Mouse (Mus musculus) gastrocnemius, postnatal 14 days (tissue): ENCODE results near the gene Atp13a3. TPM values are rescaled to one million over a fixed set of nuclear protein-coding genes. Genes with fewer than 3 reads are reported as not detected.

Experiments
- DNase-seq: peaks from one replicate; pipeline ENCODE4 v3.0.0; 2021; ENCODE audit warnings: mixed read lengths
- intact Hi-C: fragments of 180-260 bp; cut with DNase I; formaldehyde crosslinking; loops from one replicate; pipeline ENCODE4 v1.15.1; 2025; ENCODE audit warnings: low total_unique reads
- total RNA-seq, 2 experiments: library from RNA; stranded (reverse); gene quantifications; 2 replicates each; pipeline ENCODE4 v1.2.3; 2021

Gene Atp13a3
- total RNA-seq, 2 experiments from 2014 or later = 62.2 to 76.9 TPM

- intact Hi-C loops = no loop called here
- DNase-seq = no peak
These were observed 18.3 kb upstream of the Atp13a3 start for GRCm38 (mm10) chr16:30424053-30424452.

GRCm38 (mm10) chr16:30416707-30417106 is 10.9 kb upstream of the Atp13a3 start:
- intact Hi-C loops = no loop called here

GRCm38 (mm10) chr16:30416284-30416683 is 10.5 kb upstream of the Atp13a3 start:
- DNase-seq = peak; percentile 57
- intact Hi-C loops = no loop called here

More at GRCm38 (mm10) chr16:30416707-30417106, 10.9 kb upstream of the Atp13a3 start:
- no peak for DNase-seq

GRCm38 (mm10) chr16:30412680-30413079 is 6.9 kb upstream of the Atp13a3 start:
- intact Hi-C loops = no loop called here
- DNase-seq = no peak

GRCm38 (mm10) chr16:30410914-30411313 is 5.1 kb upstream of the Atp13a3 start:
- intact Hi-C loops = no loop called here
- DNase-seq = no peak

- intact Hi-C loops = no loop called here
- DNase-seq = no peak
These were observed 1.7 kb upstream of the Atp13a3 start for GRCm38 (mm10) chr16:30407513-30407912.

- intact Hi-C loops = no loop called here
- no peak for DNase-seq
These were observed 2.2 kb downstream of the Atp13a3 start for GRCm38 (mm10) chr16:30403528-30403927.

GRCm38 (mm10) chr16:30397127-30398057 is 8.4 kb downstream of the Atp13a3 start:
- intact Hi-C loops = loop anchor here (2.0 kb wide), 1 partner anchor 77 kb away; no protein-coding TSS in a partner anchor
- peak; percentile 64 for DNase-seq

GRCm38 (mm10) chr16:30395136-30395535 is 10.6 kb downstream of the Atp13a3 start:
- no peak for DNase-seq
- intact Hi-C loops = no loop called here

GRCm38 (mm10) chr16:30390650-30391340 is 15.0 kb downstream of the Atp13a3 start:
- DNase-seq = no peak
- intact Hi-C loops = no loop called here

- intact Hi-C loops = no loop called here
- DNase-seq = no peak
These were observed 15.7 kb downstream of the Atp13a3 start for GRCm38 (mm10) chr16:30389831-30390649.

- intact Hi-C loops = no loop called here
- no peak for DNase-seq
These were observed 16.5 kb downstream of the Atp13a3 start for GRCm38 (mm10) chr16:30389210-30389684.

GRCm38 (mm10) chr16:30388522-30389209 is 17.1 kb downstream of the Atp13a3 start:
- peak; percentile 90 for DNase-seq
- intact Hi-C loops = no loop called here

GRCm38 (mm10) chr16:30387871-30388460 is 17.8 kb downstream of the Atp13a3 start:
- intact Hi-C loops = no loop called here

GRCm38 (mm10) chr16:30386911-30387439 is 18.8 kb downstream of the Atp13a3 start:
- no peak for DNase-seq
- intact Hi-C loops = no loop called here

More at GRCm38 (mm10) chr16:30387871-30388460, 17.8 kb downstream of the Atp13a3 start:
- peak; percentile 46 for DNase-seq

- DNase-seq = no peak
- intact Hi-C loops = no loop called here
These were observed 20.2 kb downstream of the Atp13a3 start for GRCm38 (mm10) chr16:30385531-30385930.

GRCm38 (mm10) chr16:30376237-30376636 is 29.5 kb downstream of the Atp13a3 start:
- no peak for DNase-seq
- intact Hi-C loops = loop anchor here (5.0 kb wide), 1 partner anchor 126 kb away; no protein-coding TSS in a partner anchor

GRCm38 (mm10) chr16:30374927-30375326 is 30.8 kb downstream of the Atp13a3 start:
- no peak for DNase-seq
- intact Hi-C loops = loop anchor here (5.0 kb wide), 1 partner anchor 127 kb away; no protein-coding TSS in a partner anchor
